Mouse (Mus musculus) heart, postnatal 10 days (tissue): ENCODE measurements around the gene AY358078. TPM values are rescaled to one million over a fixed set of nuclear protein-coding genes. Genes with fewer than 3 reads are reported as not detected.

Experiments used
- DNase-seq, 2 experiments: peaks; one replicate each; pipeline ENCODE4 v3.0.0; 2021
- intact Hi-C: fragments of 180-260 bp; cut with DNase I; formaldehyde crosslinking; loops from one replicate; pipeline ENCODE4 v1.15.1; 2025
- microRNA-seq, 2 experiments: library from miRNA; unstranded; fragments of <30 nt; microRNA quantifications; one replicate each; pipeline ENCODE4 v1.2.0; 2022
- total RNA-seq, 2 experiments: library from RNA; stranded (reverse); gene quantifications; 2 replicates each; pipeline ENCODE4 v1.2.3; 2021

The AY358078 gene
- total RNA-seq, 2 experiments from 2014 or later = not detected

DNA sequence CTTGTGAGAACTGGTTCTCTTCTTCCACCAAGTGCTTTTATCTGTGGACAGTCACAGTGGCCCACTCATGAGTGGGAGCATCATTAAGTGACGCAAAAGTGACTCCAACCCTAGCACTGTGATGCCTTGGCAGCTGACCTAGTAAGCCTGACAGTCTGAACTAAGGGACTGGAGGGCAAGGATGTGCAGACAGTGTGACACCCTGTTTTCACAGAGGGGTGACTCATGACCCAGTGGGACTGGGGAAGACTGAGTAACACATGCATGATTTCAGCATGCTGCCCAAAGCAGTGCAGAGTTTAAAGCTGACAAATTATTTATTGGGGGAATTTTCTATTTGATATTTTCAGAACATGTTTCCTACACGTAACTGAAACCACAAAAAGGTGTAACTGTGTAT lies 70.9 kb downstream of the AY358078 start:
- no peak for DNase-seq
- intact Hi-C loops = no loop called here

- intact Hi-C loops = no loop called here
- no peak for DNase-seq
These were observed 71.9 kb downstream of the AY358078 start for GRCm38 (mm10) chr14:51871741-51872140.

Small RNA genes within 50 kb of the gene (microRNA-seq; reads per million reads assigned to microRNA genes)
- gene Gm27375 = 0 reads per million in 2 experiments

Other genes with a start within 250 kb of the AY358078 start
- not detected for gene Gm5622, start 247.3 kb upstream of the AY358078 start, total RNA-seq
- gene Gm17175, start 226.0 kb upstream of the AY358078 start, total RNA-seq = not detected
- not detected for gene Gm17174, start 207.9 kb upstream of the AY358078 start, total RNA-seq
- not detected for gene Gm17078, start 188.7 kb upstream of the AY358078 start, total RNA-seq
- gene Gm4181, start 164.4 kb upstream of the AY358078 start, total RNA-seq = not detected
- gene Gm17079, start 104.6 kb upstream of the AY358078 start, total RNA-seq = not detected
- gene Gm5800, start 82.9 kb upstream of the AY358078 start, total RNA-seq = not detected
- not detected for gene Ang4, start 26.5 kb upstream of the AY358078 start, total RNA-seq
- gene Ear6, start 53.7 kb downstream of the AY358078 start, total RNA-seq = not detected
- gene Mettl17, start 84.8 kb downstream of the AY358078 start, total RNA-seq = 10 to 100 TPM; 19.2 to 28.5 TPM
- gene Slc39a2, start 92.8 kb downstream of the AY358078 start, total RNA-seq = under 1 TPM; 0.12 to 0.29 TPM
- gene Ndrg2, start 114.1 kb downstream of the AY358078 start, total RNA-seq = 100 to 1,000 TPM; 712 to 721 TPM
- gene Tppp2, start 118.4 kb downstream of the AY358078 start, total RNA-seq = not detected
- gene Rnase13, start 122.7 kb downstream of the AY358078 start, total RNA-seq = not detected
- 10 to 100 TPM; 52.7 to 57.9 TPM for gene Arhgef40, start 184.7 kb downstream of the AY358078 start, total RNA-seq
- gene Tmem253, start 215.6 kb downstream of the AY358078 start, total RNA-seq = 1 to 10 TPM in 1 of 2 experiments, under 1 TPM in 1; 0.82 to 1.7 TPM
- gene Zfp219, start 220.7 kb downstream of the AY358078 start, total RNA-seq = 10 to 100 TPM; 33.8 to 38.0 TPM
- not detected for gene Olfr221, start 242.4 kb downstream of the AY358078 start, total RNA-seq